Mouse (Mus musculus) spleen, adult 2 months (tissue): ENCODE measurements at regions not wholly inside any gene's neighbourhood (a gene's known extent, or its start where the extent isn't known, plus 50 kb on each side); places are given as distances from the start of the nearest gene placed in this dataset.

Experiments used
- CTCF ChIP-seq: fragments of 200-500 bp; IDR thresholded peaks from 2 replicates; pipeline ENCODE4 v1.5.1; 2011; ENCODE audit warnings: mild to moderate bottlenecking, inconsistent platforms; ENCODE audit not compliant: insufficient read depth, insufficient read length, insufficient replicate concordance; ENCODE audit errors: extremely low read depth
- POLR2A ChIP-seq: fragments of 200-500 bp; IDR thresholded peaks from 2 replicates; pipeline ENCODE4 v1.6.1; 2011; ENCODE audit warnings: low read depth, low read length, inconsistent platforms

- TF ChIP-seq CTCF, result no peak
- no peak for TF ChIP-seq POLR2A
These were observed 88.6 kb downstream of the Psmg1 start for GRCm38 (mm10) chr16:95902177-95902576.
